Mouse (Mus musculus) erythroid progenitor cell, adult 5-6 weeks (primary cell): ENCODE measurements around the gene Cyth1. TPM values are rescaled to one million over a fixed set of nuclear protein-coding genes. Genes with fewer than 3 reads are reported as not detected.

Source experiments
- ATAC-seq: replicated peaks from 2 replicates; pipeline ENCODE4 v1.8.0; 2016; ENCODE audit warnings: moderate number of reproducible peaks, mild to moderate bottlenecking, moderate TSS enrichment, inconsistent platforms; ENCODE audit not compliant: poor library complexity, low FRiP score, severe bottlenecking
- total RNA-seq, 2 experiments: library from RNA; stranded (forward) in 1 of 2; stranded (reverse) in 1 of 2; fragments of 150-400 nt in 1 of 2; fragments of 186-747, 209-891 nt in 1 of 2; gene quantifications; 2 replicates each; pipeline versions ENCODE4 v1.2.3 to v1.2.4; 2015 to 2017; ENCODE audit warnings: low replicate concordance in 2 of 2

Cyth1 gene
- total RNA-seq, 2 experiments from 2014 or later: 10.5 to 12.3 TPM

GRCm38 (mm10) chr11:118203469-118203868, 44.9 kb downstream of the Cyth1 start:
- no peak for ATAC-seq

- ATAC-seq: no peak
Measured at GRCm38 (mm10) chr11:118202410-118203233, 45.8 kb downstream of the Cyth1 start.

GRCm38 (mm10) chr11:118201833-118202409, 46.5 kb downstream of the Cyth1 start:
- ATAC-seq: no peak

- no peak for ATAC-seq
Measured at GRCm38 (mm10) chr11:118200834-118201830, 47.3 kb downstream of the Cyth1 start.

GRCm38 (mm10) chr11:118198296-118198600, 50.1 kb downstream of the Cyth1 start:
- no peak for ATAC-seq

GRCm38 (mm10) chr11:118197508-118198295, 50.7 kb downstream of the Cyth1 start:
- ATAC-seq: no peak

- ATAC-seq: no peak
Measured at GRCm38 (mm10) chr11:118196824-118197388, 51.5 kb downstream of the Cyth1 start.

GRCm38 (mm10) chr11:118193390-118194147, 54.8 kb downstream of the Cyth1 start:
- ATAC-seq: no peak

- ATAC-seq: no peak
Measured at GRCm38 (mm10) chr11:118192973-118193372, 55.4 kb downstream of the Cyth1 start.

- ATAC-seq: no peak
Measured at GRCm38 (mm10) chr11:118182768-118183167, 65.6 kb downstream of the Cyth1 start.

GRCm38 (mm10) chr11:118182353-118182752, 66.0 kb downstream of the Cyth1 start:
- ATAC-seq: no peak

GRCm38 (mm10) chr11:118180199-118180598, 68.2 kb downstream of the Cyth1 start:
- ATAC-seq: no peak

- no peak for ATAC-seq
Measured at GRCm38 (mm10) chr11:118178236-118178635, 70.2 kb downstream of the Cyth1 start.

- no peak for ATAC-seq
Measured at GRCm38 (mm10) chr11:118174752-118175151, 73.6 kb downstream of the Cyth1 start.

GRCm38 (mm10) chr11:118172768-118173167, 75.6 kb downstream of the Cyth1 start:
- ATAC-seq: no peak

GRCm38 (mm10) chr11:118170333-118170732, 78.1 kb downstream of the Cyth1 start:
- ATAC-seq: no peak

GRCm38 (mm10) chr11:118168714-118169113, 79.7 kb downstream of the Cyth1 start:
- no peak for ATAC-seq

GRCm38 (mm10) chr11:118166626-118167025, 81.8 kb downstream of the Cyth1 start:
- no peak for ATAC-seq

- no peak for ATAC-seq
Measured at GRCm38 (mm10) chr11:118165681-118166080, 82.7 kb downstream of the Cyth1 start.
